Mouse (Mus musculus) liver (tissue): ENCODE measurements around the gene Aplp1.
A peak's percentile ranks its signal among the peaks of the same experiment; 100 is the strongest.
"Not testable (repeated sequence)": the region's sequence is repeated elsewhere in the genome, so short reads cannot be mapped to it uniquely, and the experiment has no call there.

Experiments
- DNase-seq: peaks from one replicate; pipeline ENCODE4 v3.0.0-alpha.2; 2020; ENCODE audit warnings: mixed read lengths

Gene Aplp1

GRCm38 (mm10) chr7:30444971-30445751 is at the start of gene Aplp1:
Gene Aplp1, minus strand, starts transcription at chr7:30445535.
- peak; percentile 50 for DNase-seq

- peak; percentile 36 for DNase-seq
These were observed 48.1 kb upstream of the Aplp1 start, which contains the start of gene Prodh2 for GRCm38 (mm10) chr7:30493401-30493931. Gene Prodh2, plus strand, starts transcription at chr7:30493622.

GRCm38 (mm10) chr7:30492765-30493164 is 47.4 kb upstream of the Aplp1 start:
- peak; percentile 77 for DNase-seq

- DNase-seq: no peak
These were observed 45.6 kb upstream of the Aplp1 start for GRCm38 (mm10) chr7:30490957-30491307.

GRCm38 (mm10) chr7:30490251-30490956 is 45.1 kb upstream of the Aplp1 start:
- peak; percentile 40 for DNase-seq

- DNase-seq: peak; percentile 55
These were observed 38.9 kb upstream of the Aplp1 start for GRCm38 (mm10) chr7:30484250-30484649.

GRCm38 (mm10) chr7:30477415-30478381 is 32.4 kb upstream of the Aplp1 start:
- DNase-seq: peak; percentile 31

GRCm38 (mm10) chr7:30476136-30476535 is 30.8 kb upstream of the Aplp1 start:
- not testable (repeated sequence) for DNase-seq

- no peak for DNase-seq
These were observed 29.7 kb upstream of the Aplp1 start for GRCm38 (mm10) chr7:30474999-30475398.

GRCm38 (mm10) chr7:30472411-30472810 is 27.1 kb upstream of the Aplp1 start:
- DNase-seq: peak; percentile 60

- DNase-seq: no peak
These were observed 19.5 kb upstream of the Aplp1 start for GRCm38 (mm10) chr7:30464816-30465300.

- DNase-seq: no peak
These were observed 18.7 kb upstream of the Aplp1 start for GRCm38 (mm10) chr7:30463996-30464395.

- no peak for DNase-seq
These were observed 18.2 kb upstream of the Aplp1 start for GRCm38 (mm10) chr7:30463568-30463967.

- DNase-seq: no peak
These were observed 14.1 kb upstream of the Aplp1 start for GRCm38 (mm10) chr7:30459484-30459883.

GRCm38 (mm10) chr7:30457629-30458330 is 12.4 kb upstream of the Aplp1 start, which contains the start of the genes Kirrel2 and Nphs1:
Gene Kirrel2, minus strand, starts transcription at chr7:30457690.
Gene Nphs1, plus strand, starts transcription at chr7:30458315.
- DNase-seq: no peak

GRCm38 (mm10) chr7:30456911-30457628 is 11.7 kb upstream of the Aplp1 start:
- DNase-seq: no peak

GRCm38 (mm10) chr7:30456487-30456886 is 11.2 kb upstream of the Aplp1 start:
- DNase-seq: no peak

GRCm38 (mm10) chr7:30454259-30454658 is 8.9 kb upstream of the Aplp1 start:
- DNase-seq: no peak

GRCm38 (mm10) chr7:30453766-30454165 is 8.4 kb upstream of the Aplp1 start:
- peak; percentile 76 for DNase-seq

GRCm38 (mm10) chr7:30453327-30453726 is 8.0 kb upstream of the Aplp1 start:
- no peak for DNase-seq

GRCm38 (mm10) chr7:30450241-30450640 is 4.9 kb upstream of the Aplp1 start:
- no peak for DNase-seq
